Mouse (Mus musculus) cerebellum, adult (tissue): Measurements from ENCODE around the gene Nup133.
A peak's percentile ranks its signal among the peaks of the same experiment; 100 is the strongest.

ENCODE experiments used
- ATAC-seq: cut with Nextera tagmentation; 2 replicates; pipeline ENCODE4 v1.9.2; 2017; ENCODE audit warnings: mild to moderate bottlenecking, moderate library complexity, mixed read lengths; ENCODE audit not compliant: insufficient number of reproducible peaks, low FRiP score, low TSS enrichment

Nup133 gene

GRCm38 (mm10) chr8:123854733-123855475 lies 94.2 kb downstream of the Nup133 start:
- ATAC-seq, result no peak

GRCm38 (mm10) chr8:123854252-123854651 lies 94.8 kb downstream of the Nup133 start:
- no peak for ATAC-seq

GRCm38 (mm10) chr8:123851590-123851989 lies 97.5 kb downstream of the Nup133 start:
- ATAC-seq, result no peak

- no peak for ATAC-seq
Observed at GRCm38 (mm10) chr8:123849352-123849751, 99.7 kb downstream of the Nup133 start.

GRCm38 (mm10) chr8:123847546-123847945 lies 101.5 kb downstream of the Nup133 start:
- peak; percentile 71; the same call in 1 of the 2 replicates for ATAC-seq
